Mouse (Mus musculus) lung, postnatal 4 days (tissue): ENCODE measurements around the gene Tmem45b.
"Not testable (repeated sequence)": the region's sequence is repeated elsewhere in the genome, so short reads cannot be mapped to it uniquely, and the experiment has no call there.

Experiments used
- DNase-seq, 2 experiments: peaks; one replicate each; pipeline ENCODE4 v3.0.0; 2021

The Tmem45b gene

GRCm38 (mm10) chr9:31463692-31464474 lies at the start of gene Tmem45b:
Gene Tmem45b (minus strand): TSS chr9:31464462.
- DNase-seq, result no peak

GRCm38 (mm10) chr9:31508189-31508588 lies 43.9 kb upstream of the Tmem45b start:
- no peak for DNase-seq

- DNase-seq, result not testable (repeated sequence)
Observed at GRCm38 (mm10) chr9:31501221-31501620, 37.0 kb upstream of the Tmem45b start.

- no peak for DNase-seq
Observed at GRCm38 (mm10) chr9:31463190-31463589, 1.1 kb downstream of the Tmem45b start.

- DNase-seq, result no peak
Observed at GRCm38 (mm10) chr9:31454356-31454755, 9.9 kb downstream of the Tmem45b start.

GRCm38 (mm10) chr9:31452166-31452565 lies 12.1 kb downstream of the Tmem45b start:
- no peak for DNase-seq

- DNase-seq, result no peak
Observed at GRCm38 (mm10) chr9:31449145-31449772, 15.0 kb downstream of the Tmem45b start.

GRCm38 (mm10) chr9:31444236-31444635 lies 20.0 kb downstream of the Tmem45b start:
- no peak for DNase-seq

GRCm38 (mm10) chr9:31441487-31441886 lies 22.8 kb downstream of the Tmem45b start:
- no peak for DNase-seq

- no peak for DNase-seq
Observed at GRCm38 (mm10) chr9:31440366-31440765, 23.9 kb downstream of the Tmem45b start.

- no peak for DNase-seq
Observed at GRCm38 (mm10) chr9:31439341-31439740, 24.9 kb downstream of the Tmem45b start.

- no peak for DNase-seq
Observed at GRCm38 (mm10) chr9:31438834-31439233, 25.4 kb downstream of the Tmem45b start.

GRCm38 (mm10) chr9:31437861-31438260 lies 26.4 kb downstream of the Tmem45b start:
- no peak for DNase-seq

GRCm38 (mm10) chr9:31435415-31435814 lies 28.8 kb downstream of the Tmem45b start:
- DNase-seq, result no peak

- DNase-seq, result no peak
Observed at GRCm38 (mm10) chr9:31433431-31433830, 30.8 kb downstream of the Tmem45b start.

- DNase-seq, result no peak
Observed at GRCm38 (mm10) chr9:31432336-31432975, 31.8 kb downstream of the Tmem45b start.

- DNase-seq, result no peak
Observed at GRCm38 (mm10) chr9:31431751-31432150, 32.5 kb downstream of the Tmem45b start.

- no peak for DNase-seq
Observed at GRCm38 (mm10) chr9:31430011-31430410, 34.3 kb downstream of the Tmem45b start.

GRCm38 (mm10) chr9:31428971-31429370 lies 35.3 kb downstream of the Tmem45b start:
- no peak for DNase-seq

GRCm38 (mm10) chr9:31422143-31422542 lies 42.1 kb downstream of the Tmem45b start:
- no peak for DNase-seq

GRCm38 (mm10) chr9:31418821-31419220 lies 45.4 kb downstream of the Tmem45b start:
- DNase-seq, result no peak

- no peak for DNase-seq
Observed at GRCm38 (mm10) chr9:31412165-31412564, 52.1 kb downstream of the Tmem45b start.

- DNase-seq, result peak in 1 of 2 experiments; percentile 22
Observed at GRCm38 (mm10) chr9:31405217-31405616, 59.0 kb downstream of the Tmem45b start.

- DNase-seq, result no peak
Observed at GRCm38 (mm10) chr9:31404311-31404710, 60.0 kb downstream of the Tmem45b start.
